Mouse (Mus musculus): Measurements from ENCODE around the gene Cul7.
A peak's percentile ranks its signal among the peaks of the same experiment; 100 is the strongest.

Gene Cul7

DNA sequence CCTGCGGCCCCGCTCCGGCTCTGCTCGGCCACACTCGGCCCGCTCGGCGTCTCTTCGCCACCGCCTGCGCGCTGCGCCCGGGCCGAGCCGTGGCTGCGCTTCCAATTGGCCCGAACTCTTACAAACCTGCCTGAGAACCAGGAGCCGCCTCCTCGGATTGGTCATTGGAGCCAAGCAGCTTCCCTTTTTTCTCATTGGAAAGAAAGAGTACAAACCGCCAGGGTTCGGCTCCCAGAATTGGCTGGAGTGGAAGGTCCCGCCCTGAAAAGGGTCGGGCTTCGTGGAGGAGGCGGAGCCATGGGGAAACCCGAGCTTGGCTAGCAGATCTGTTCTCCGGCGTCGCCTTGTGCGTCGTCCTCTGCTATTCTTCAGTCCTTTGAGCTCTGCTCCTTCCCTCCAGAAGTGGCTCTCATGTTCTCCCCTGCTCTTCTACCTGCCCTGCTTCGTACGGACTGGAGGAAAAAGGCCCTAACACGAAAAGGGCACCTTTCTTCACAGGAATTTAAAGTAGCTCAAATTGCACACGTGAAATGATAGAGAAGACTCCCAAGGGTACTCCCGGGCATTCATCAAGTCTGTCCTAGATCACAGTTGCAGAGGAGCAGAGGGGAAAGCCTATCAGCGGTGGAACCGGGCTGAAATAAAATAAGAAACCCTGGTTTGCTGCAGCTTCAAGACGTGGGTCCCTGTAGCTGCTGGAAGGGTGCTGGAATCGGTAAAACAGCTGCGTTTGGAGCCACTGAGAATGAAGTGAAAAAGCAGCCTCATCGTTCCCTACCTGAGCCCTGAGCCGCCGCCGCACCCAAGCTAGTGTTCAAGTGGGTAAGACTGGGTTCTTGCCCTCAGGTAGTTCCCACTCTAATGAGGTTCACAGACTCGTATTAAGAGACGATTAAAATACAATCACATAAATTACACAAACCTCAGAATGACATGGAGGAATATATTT is 55.0 kb downstream of the Cul7 start, which contains the start of gene Ppp2r5d:
TSS of gene Ppp2r5d (minus strand) at position 225 of the 949 bp plus-strand sequence.
- DNase-seq (ENCODE audit: low spot score): peak; percentile 85

DNA sequence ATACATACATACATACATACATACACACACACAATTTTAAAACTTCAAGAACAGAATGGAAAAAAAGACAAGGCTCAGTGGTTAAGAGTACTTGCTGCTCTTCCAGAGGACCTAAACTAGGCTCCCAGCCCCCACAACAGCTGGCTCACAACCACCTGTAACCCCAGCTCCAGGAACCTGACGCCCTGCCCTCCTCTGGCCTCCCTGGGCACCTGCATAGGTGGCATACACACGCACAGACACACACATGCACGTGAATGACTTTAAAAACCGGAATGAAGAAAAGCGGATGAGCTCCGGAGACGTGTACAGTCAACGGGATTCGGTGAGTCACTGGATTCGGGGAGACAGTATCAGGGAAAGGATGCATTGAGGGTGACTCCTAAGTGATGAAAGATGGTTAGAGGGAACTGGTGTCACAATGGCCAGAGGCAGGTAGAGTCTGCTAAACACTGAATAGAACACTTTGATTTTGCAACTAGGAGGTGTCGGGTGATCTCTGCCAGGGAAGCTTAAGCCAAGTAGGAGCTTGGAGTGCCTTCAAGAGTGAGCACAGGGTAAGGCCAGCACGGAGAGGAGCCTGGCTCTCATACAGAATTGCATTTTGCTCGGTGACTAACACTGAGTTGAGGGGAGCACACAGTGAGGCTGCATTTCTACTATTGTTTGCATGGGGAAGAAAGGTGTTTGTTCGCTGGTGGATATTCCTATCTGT is 56.4 kb downstream of the Cul7 start:
- no peak for DNase-seq (ENCODE audit: low spot score)

DNA sequence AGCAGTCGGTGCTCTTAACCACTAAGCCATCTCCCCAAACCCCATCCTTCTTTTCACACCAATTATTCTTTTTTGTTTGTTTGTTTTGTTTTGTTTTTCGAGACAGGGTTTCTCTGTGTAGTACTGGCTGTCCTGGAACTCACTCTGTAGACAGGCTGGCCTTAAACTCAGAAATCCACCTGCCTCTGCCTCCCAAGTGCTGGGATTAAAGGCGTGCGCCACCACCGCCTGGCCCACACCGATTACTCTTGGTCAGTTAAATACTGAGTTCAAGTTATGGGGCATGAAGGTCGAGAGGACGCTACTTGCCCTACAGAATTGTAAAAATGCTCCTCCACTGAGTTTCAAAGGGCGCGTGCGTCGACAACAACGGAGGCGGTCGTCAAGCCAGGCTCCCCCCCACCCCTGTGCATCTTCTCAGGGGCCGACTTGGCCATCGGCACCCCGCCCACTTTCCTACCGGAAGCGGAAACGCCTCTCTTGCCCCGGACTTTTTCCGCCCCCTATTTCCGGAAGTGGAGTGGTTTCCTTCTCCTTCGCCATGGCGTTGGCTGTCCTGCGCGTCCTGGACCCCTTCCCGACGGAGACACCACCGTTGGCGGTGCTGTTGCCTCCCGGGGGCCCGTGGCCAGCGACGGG is 60.9 kb downstream of the Cul7 start, which contains the start of gene Pex6:
TSS of gene Pex6 (plus strand) at position 505 of the 639 bp plus-strand sequence.
- peak; percentile 82 for DNase-seq (ENCODE audit: low spot score)

DNA sequence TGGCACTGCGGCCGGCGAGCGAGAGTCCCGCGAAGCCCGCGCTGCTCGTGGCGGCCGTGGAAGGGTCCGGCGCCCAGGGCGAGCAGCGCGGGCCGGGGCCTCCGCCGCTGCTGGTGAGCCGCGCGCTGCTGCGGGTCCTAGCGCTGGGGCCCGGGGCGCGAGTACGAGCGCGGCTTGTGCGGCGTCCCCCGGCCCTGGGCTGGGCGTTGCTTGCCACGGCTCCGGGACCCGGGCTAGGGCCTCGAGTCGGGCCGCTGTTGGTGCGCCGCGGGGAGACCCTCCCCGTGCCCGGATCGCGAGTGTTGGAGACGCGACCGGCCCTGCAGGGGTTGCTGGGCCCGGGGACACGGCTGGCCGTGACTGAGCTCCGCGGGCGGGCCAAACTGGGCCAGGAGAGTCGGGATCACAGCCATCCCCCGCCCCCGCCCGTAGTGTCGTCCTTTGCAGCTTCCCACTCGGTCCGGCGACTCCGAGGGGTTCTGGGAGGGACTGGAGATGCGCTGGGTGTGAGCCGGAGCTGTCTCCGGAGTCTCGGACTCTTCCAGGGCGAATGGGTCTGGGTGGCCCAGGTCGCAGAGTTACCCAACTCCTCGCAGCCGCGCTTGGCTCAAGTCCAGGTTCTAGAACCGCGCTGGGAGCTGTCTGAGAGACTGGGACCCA is 61.6 kb downstream of the Cul7 start:
- peak; percentile 24 for DNase-seq (ENCODE audit: low spot score)

DNA sequence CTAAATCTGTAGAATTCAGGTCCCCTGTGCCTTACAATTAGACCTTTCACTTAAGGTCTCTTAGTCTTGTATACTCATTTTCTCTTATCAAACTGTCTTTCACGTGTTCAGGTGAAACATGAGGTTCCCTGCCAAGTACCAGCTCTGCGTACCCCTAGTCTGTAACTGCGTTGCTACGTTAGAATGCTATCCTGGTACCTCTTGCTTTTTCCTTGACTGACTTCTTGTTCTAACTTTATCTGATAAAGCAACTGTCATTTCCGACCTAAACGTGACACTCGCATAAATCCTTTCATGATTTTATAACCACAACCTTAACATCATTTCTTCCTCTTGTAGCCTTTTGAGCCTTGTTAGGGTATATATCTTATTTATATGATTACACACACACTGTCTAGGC is 62.3 kb downstream of the Cul7 start:
- no peak for DNase-seq (ENCODE audit: low spot score)

DNA sequence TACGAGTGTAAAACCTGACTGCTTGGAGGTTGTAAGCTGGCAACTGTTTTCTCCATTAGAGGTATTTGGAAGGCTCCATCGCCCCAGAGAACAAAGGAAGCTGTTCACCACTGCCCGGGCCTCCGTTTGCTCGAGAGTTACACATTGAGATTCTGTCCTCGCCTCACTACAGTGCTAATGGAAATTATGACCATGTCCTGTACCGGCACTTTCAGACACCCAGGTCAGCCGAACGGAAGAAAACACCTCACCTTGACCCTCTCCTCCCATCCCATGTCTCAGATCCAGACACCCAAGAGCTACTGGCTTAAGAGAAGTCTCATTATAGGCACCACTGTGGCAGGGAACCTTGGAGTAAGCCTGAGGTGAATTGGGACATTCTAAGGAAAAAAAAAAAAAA is 63.7 kb downstream of the Cul7 start:
- DNase-seq (ENCODE audit: low spot score): no peak
